Mouse (Mus musculus): ENCODE results near the gene Amer2. TPM values are rescaled to one million over a fixed set of nuclear protein-coding genes. Genes with fewer than 3 reads are reported as not detected.
A peak's percentile ranks its signal among the peaks of the same experiment; 100 is the strongest.

The Amer2 gene
- polyA plus RNA-seq, 1 experiment from 2014 or later = 21.9 TPM

DNA sequence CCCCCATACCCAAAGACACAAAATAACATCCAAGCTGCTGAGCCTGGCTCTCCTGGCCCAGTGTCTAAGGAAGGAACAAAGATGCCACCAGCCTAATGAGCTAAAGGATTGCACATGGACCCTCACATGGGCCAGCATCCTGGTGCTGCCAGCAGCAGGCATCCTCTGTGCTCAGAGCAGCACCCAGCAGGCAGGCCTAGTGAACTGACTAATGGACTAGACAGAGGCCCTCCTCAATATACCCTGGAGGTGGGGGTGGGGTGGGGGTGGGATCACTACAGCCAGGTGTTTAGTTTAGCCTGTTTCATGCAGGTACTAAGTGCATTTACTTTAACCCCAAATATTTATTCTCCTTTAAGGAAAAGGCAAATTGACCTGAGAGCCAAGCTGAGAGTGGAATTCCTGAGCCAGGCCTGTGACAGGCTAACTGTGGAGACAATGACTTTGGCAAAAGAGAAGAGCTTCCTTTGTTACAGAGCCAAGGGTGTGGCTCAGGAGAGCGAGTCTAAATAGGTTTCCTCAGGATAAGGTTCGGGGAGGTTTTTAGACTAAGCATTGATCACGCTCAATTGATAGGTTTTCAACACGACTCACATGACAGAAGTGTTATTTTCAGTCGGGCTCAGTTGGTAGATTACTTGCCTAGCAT is 3.3 kb upstream of the Amer2 start:
- WGBS = 70% methylated on average over 5 of the region's 5 CpGs
- no peak for ATAC-seq (ENCODE audit: low read depth)

DNA sequence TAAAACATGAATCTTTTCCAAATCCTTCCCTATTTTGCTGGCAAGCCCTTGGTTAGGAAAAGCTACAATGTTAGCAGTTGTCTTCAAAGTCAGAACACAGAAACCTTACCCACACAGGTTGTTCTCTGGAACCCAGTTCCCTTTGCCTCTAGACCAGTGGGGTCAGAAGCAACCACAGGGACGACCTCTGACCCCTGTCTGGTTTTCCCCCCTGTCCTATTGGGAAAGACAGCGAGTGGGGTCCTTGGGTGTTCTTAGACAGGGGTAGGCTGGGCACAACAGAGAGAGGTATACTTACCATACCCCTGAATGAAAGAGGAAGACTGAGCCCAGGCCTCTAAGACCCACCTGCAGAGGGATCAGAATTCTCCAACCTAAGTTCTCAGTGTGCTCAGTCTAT is 4.0 kb downstream of the Amer2 start:
- peak; percentile 26 for ATAC-seq (ENCODE audit: low read depth)
- Histone ChIP-seq H3K4me3 (ENCODE audit: low read depth, low read length) (no peak overlapping the region), H3K9me3 (ENCODE audit: control insufficient read depth, low read length) (no peaks in the 10 kb centered on the region), H3K27ac (ENCODE audit: low read depth, low read length) (peak overlapping the region; percentile 97; the same call in 1 of the 2 replicates), H3K9ac (replicated peaks; ENCODE audit: low read depth, low read length) (0 out of 2 replicates have a peak overlapping the region, but pooled peaks have one; percentile 97), H3K36me3 (ENCODE audit: control insufficient read depth, insufficient read depth, low read length) (no peaks in the 10 kb centered on the region), H3K4me2 (ENCODE audit: low read depth, low read length) (peak overlapping the region; percentile 94; the same call in 1 of the 2 replicates), H3K4me1 (ENCODE audit: control insufficient read depth, insufficient read depth, low read length) (peaks cover 24% of the 10 kb centered on the region), H3K27me3 (ENCODE audit: control insufficient read depth, insufficient read depth, low read length) (no peaks in the 10 kb centered on the region)
- WGBS = 83% methylated on average over 2 of the region's 2 CpGs

More for the DNA sequence above, 3.3 kb upstream of the Amer2 start:
- Histone ChIP-seq H3K4me3 (ENCODE audit: low read depth, low read length) (no peak overlapping the region), H3K27me3 (ENCODE audit: control insufficient read depth, insufficient read depth, low read length) (no peaks in the 10 kb centered on the region), H3K36me3 (ENCODE audit: control insufficient read depth, insufficient read depth, low read length) (no peaks in the 10 kb centered on the region), H3K4me2 (ENCODE audit: low read depth, low read length) (no peak overlapping the region), H3K9me3 (ENCODE audit: control insufficient read depth, low read length) (no peaks in the 10 kb centered on the region), H3K27ac (ENCODE audit: low read depth, low read length) (no peak overlapping the region), H3K9ac (replicated peaks; ENCODE audit: low read depth, low read length) (no peak overlapping the region), H3K4me1 (ENCODE audit: control insufficient read depth, insufficient read depth, low read length) (no peaks in the 10 kb centered on the region)

DNA sequence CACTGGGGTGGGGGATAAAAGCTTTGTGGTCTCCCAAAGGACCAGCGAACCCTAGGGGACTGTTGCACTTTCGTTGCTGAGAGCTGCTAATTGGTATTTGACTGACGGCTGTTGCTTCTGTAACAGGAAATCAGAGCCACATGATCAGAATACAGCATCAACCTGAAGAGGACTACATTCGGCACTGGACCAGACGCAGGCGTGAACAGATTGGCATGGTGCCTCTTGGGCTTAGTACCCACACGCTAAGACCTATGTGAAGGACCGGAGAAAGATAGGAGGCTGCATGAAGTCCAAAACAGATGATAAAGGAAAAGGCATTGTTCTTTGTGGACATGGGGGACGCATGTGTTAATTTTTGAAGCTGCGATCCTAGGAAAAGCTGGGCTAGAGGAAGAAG is 4.5 kb downstream of the Amer2 start:
- Histone ChIP-seq H3K36me3 (ENCODE audit: control insufficient read depth, insufficient read depth, low read length) (no peaks in the 10 kb centered on the region), H3K9ac (replicated peaks; ENCODE audit: low read depth, low read length) (peak overlapping the region; percentile 97), H3K27ac (ENCODE audit: low read depth, low read length) (peak overlapping the region; percentile 97), H3K27me3 (ENCODE audit: control insufficient read depth, insufficient read depth, low read length) (no peaks in the 10 kb centered on the region), H3K4me2 (ENCODE audit: low read depth, low read length) (peak overlapping the region; percentile 94), H3K4me1 (ENCODE audit: control insufficient read depth, insufficient read depth, low read length) (peaks cover 28% of the 10 kb centered on the region), H3K9me3 (ENCODE audit: control insufficient read depth, low read length) (no peaks in the 10 kb centered on the region), H3K4me3 (ENCODE audit: low read depth, low read length) (peak overlapping the region; percentile 91)
- WGBS = 13% methylated on average over 10 of the region's 10 CpGs
- peak; percentile 57 for ATAC-seq (ENCODE audit: low read depth)

DNA sequence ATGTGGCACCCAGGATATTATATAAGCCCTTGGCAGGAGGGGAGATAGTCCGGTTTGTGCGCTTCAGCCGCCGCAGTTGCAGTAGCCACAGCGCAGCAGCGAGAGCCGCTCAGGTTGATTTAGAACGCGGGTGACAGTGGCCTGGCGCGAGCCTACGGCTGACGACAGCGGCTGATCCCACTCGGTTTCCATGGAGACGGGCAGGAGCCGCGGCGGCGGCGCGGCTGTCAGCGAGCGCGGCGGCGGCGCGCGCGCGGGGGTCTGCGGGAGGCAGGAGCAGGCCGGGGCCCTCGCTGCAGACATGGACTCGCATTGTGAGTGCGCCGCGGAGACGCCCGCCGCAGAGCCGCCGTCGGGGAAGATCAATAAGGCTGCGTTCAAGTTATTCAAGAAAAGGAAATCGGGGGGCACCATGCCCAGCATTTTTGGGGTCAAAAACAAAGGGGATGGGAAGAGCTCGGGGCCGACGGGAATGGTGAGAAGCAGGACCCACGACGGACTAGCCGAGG is 5.1 kb downstream of the Amer2 start:
- H3K36me3 ChIP-seq (ENCODE audit: control insufficient read depth, insufficient read depth, low read length) = no peaks in the 10 kb centered on the region
- H3K27ac ChIP-seq (ENCODE audit: low read depth, low read length) = peak overlapping the region; percentile 97
- peak overlapping the region; percentile 97 for H3K9ac ChIP-seq (replicated peaks; ENCODE audit: low read depth, low read length)
- peak; percentile 94 for ATAC-seq (ENCODE audit: low read depth)
- H3K27me3 ChIP-seq (ENCODE audit: control insufficient read depth, insufficient read depth, low read length) = no peaks in the 10 kb centered on the region
- peak overlapping the region; percentile 91 for H3K4me3 ChIP-seq (ENCODE audit: low read depth, low read length)
- H3K4me1 ChIP-seq (ENCODE audit: control insufficient read depth, insufficient read depth, low read length) = peaks cover 34% of the 10 kb centered on the region
- H3K4me2 ChIP-seq (ENCODE audit: low read depth, low read length) = peak overlapping the region; percentile 94
- no peaks in the 10 kb centered on the region for H3K9me3 ChIP-seq (ENCODE audit: control insufficient read depth, low read length)
- under 1% methylated on average over 44 of the region's 53 CpGs for WGBS

DNA sequence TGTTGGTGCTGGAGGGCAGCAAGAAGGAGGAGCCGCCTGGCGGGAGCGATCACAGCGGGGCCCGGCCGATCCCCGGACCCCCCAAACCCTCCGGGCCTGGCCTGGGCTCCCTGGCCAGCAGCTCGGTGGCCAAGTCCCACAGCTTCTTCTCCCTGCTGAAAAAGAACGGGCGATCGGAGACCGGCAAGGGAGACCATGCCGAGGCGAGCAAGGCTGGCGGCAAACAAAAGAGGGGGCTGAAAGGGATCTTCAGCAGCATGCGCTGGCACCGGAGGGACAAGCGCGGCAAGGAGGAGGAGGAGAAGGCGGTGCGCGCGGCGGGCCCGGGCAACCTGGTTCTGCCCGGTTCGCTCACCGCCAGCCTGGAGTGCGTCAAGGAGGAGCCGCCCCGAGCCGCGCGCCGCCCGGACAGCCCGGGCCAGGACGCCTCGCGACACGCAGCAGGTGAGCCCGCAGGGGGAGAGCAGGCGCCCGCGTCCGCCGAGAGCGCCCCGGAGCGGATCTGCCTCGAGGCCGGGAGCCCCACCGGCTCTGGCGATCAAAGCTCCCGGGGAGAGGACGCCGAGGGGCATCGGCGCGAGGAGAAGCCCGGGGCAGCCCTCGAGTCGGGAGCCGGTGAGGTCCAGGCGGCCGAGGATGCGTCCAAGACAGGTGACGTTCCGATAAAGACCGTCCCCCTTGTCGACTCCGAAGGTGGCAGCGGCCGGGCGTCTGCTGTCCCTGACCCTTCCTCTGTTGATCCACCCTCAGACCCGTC is 5.7 kb downstream of the Amer2 start:
- ATAC-seq (ENCODE audit: low read depth) = peak; percentile 68
- under 1% methylated on average over 76 of the region's 77 CpGs for WGBS
- H3K4me2 ChIP-seq (ENCODE audit: low read depth, low read length) = peak overlapping the region; percentile 94
- no peaks in the 10 kb centered on the region for H3K27me3 ChIP-seq (ENCODE audit: control insufficient read depth, insufficient read depth, low read length)
- no peaks in the 10 kb centered on the region for H3K9me3 ChIP-seq (ENCODE audit: control insufficient read depth, low read length)
- peak overlapping the region; percentile 97 for H3K27ac ChIP-seq (ENCODE audit: low read depth, low read length)
- peak overlapping the region; percentile 91 for H3K4me3 ChIP-seq (ENCODE audit: low read depth, low read length)
- H3K9ac ChIP-seq (replicated peaks; ENCODE audit: low read depth, low read length) = peak overlapping the region; percentile 97
- H3K36me3 ChIP-seq (ENCODE audit: control insufficient read depth, insufficient read depth, low read length) = no peaks in the 10 kb centered on the region
- peaks cover 40% of the 10 kb centered on the region for H3K4me1 ChIP-seq (ENCODE audit: control insufficient read depth, insufficient read depth, low read length)

DNA sequence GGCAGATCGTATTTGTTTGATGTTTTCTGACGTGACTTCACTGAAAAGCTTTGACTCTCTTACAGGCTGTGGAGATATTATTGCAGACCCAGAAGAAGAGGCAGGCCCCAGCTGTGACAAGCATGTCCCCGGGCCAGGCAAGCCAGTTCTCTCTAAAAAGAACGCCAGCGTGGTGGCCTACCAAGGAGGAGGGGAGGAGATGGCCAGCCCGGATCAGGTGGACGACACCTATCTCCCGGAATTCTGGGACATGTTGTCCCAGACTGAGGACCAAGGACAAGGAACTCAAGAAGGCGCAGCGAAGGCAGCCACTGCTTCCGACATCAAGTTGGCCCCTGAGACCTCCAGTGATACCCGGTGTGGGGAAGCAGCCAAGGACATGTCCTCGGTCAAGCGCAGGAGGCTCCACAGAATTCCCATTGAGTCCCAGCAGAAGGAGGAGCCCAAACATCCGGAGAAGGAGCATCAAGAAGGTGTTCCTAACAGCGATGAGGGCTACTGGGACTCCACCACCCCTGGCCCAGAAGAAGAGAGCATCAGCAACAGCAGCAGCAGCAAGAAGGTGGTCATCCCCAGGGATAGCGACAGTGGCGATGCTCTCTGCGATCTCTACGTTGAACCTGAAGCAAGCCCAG is 6.4 kb downstream of the Amer2 start:
- peaks cover 47% of the 10 kb centered on the region for H3K4me1 ChIP-seq (ENCODE audit: control insufficient read depth, insufficient read depth, low read length)
- no peaks in the 10 kb centered on the region for H3K9me3 ChIP-seq (ENCODE audit: control insufficient read depth, low read length)
- peak overlapping the region; percentile 97 for H3K27ac ChIP-seq (ENCODE audit: low read depth, low read length)
- H3K36me3 ChIP-seq (ENCODE audit: control insufficient read depth, insufficient read depth, low read length) = no peaks in the 10 kb centered on the region
- H3K27me3 ChIP-seq (ENCODE audit: control insufficient read depth, insufficient read depth, low read length) = no peaks in the 10 kb centered on the region
- H3K9ac ChIP-seq (replicated peaks; ENCODE audit: low read depth, low read length) = peak overlapping the region; percentile 97
- ATAC-seq (ENCODE audit: low read depth) = peak; percentile 1; the same call in 1 of the 2 replicates
- WGBS = 41% methylated on average over 20 of the region's 20 CpGs
- peak overlapping the region; percentile 91 for H3K4me3 ChIP-seq (ENCODE audit: low read depth, low read length)
- peak overlapping the region; percentile 94 for H3K4me2 ChIP-seq (ENCODE audit: low read depth, low read length)

DNA sequence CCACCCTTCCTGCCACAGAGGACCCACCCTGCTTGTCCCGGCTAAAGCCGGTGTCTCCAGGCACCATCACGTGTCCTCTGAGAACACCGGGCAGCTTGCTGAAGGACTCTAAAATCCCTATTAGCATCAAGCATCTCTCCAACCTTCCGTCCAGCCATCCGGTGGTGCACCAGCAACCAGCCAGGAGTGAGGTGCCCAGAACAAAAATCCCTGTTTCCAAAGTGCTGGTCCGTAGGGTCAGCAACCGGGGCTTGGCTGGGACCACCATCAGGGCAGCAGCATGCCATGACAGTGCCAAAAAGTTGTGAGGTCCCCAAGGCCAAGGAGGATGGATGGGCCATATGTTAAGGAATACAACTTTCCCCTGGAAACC is 6.9 kb downstream of the Amer2 start:
- Histone ChIP-seq H3K4me3 (ENCODE audit: low read depth, low read length) (peak overlapping the region; percentile 91), H3K36me3 (ENCODE audit: control insufficient read depth, insufficient read depth, low read length) (no peaks in the 10 kb centered on the region), H3K4me2 (ENCODE audit: low read depth, low read length) (peak overlapping the region; percentile 94), H3K9ac (replicated peaks; ENCODE audit: low read depth, low read length) (peak overlapping the region; percentile 97), H3K27ac (ENCODE audit: low read depth, low read length) (no peak overlapping the region), H3K27me3 (ENCODE audit: control insufficient read depth, insufficient read depth, low read length) (no peaks in the 10 kb centered on the region), H3K9me3 (ENCODE audit: control insufficient read depth, low read length) (no peaks in the 10 kb centered on the region), H3K4me1 (ENCODE audit: control insufficient read depth, insufficient read depth, low read length) (peaks cover 51% of the 10 kb centered on the region)
- no peak for ATAC-seq (ENCODE audit: low read depth)
- WGBS = 90% methylated on average over 8 of the region's 8 CpGs

DNA sequence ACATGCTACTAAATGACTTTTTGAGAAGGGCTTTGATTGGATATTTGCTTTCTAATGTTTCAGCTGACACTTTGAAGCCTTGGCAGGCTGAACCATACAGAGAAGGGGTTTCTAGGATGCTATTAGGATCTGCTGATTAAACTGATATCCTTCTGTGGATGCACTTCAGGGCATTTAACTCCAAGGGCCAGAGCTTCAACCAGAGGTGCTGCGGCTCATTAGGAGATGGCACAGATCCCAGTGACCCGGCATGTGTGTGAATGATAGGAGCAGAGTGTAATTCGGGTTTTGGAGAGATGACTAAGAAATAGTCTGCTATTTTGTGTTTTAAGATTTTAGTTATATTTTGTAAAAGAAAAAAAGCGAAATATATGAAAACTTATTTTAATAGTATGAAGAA is 8.6 kb downstream of the Amer2 start:
- no peak overlapping the region for H3K27ac ChIP-seq (ENCODE audit: low read depth, low read length)
- peaks cover 54% of the 10 kb centered on the region for H3K4me1 ChIP-seq (ENCODE audit: control insufficient read depth, insufficient read depth, low read length)
- H3K9me3 ChIP-seq (ENCODE audit: control insufficient read depth, low read length) = no peaks in the 10 kb centered on the region
- peak overlapping the region; percentile 91 for H3K4me3 ChIP-seq (ENCODE audit: low read depth, low read length)
- H3K9ac ChIP-seq (replicated peaks; ENCODE audit: low read depth, low read length) = no peak overlapping the region
- no peak for ATAC-seq (ENCODE audit: low read depth)
- 49% methylated on average over 4 of the region's 4 CpGs for WGBS
- peak overlapping the region; percentile 94 for H3K4me2 ChIP-seq (ENCODE audit: low read depth, low read length)
- H3K36me3 ChIP-seq (ENCODE audit: control insufficient read depth, insufficient read depth, low read length) = no peaks in the 10 kb centered on the region
- H3K27me3 ChIP-seq (ENCODE audit: control insufficient read depth, insufficient read depth, low read length) = no peaks in the 10 kb centered on the region
